Mouse (Mus musculus): ENCODE results near the gene Mrpl49.
A peak's percentile ranks its signal among the peaks of the same experiment; 100 is the strongest.
"Not testable (repeated sequence)": the region's sequence is repeated elsewhere in the genome, so short reads cannot be mapped to it uniquely, and the experiment has no call there.

The Mrpl49 gene

DNA sequence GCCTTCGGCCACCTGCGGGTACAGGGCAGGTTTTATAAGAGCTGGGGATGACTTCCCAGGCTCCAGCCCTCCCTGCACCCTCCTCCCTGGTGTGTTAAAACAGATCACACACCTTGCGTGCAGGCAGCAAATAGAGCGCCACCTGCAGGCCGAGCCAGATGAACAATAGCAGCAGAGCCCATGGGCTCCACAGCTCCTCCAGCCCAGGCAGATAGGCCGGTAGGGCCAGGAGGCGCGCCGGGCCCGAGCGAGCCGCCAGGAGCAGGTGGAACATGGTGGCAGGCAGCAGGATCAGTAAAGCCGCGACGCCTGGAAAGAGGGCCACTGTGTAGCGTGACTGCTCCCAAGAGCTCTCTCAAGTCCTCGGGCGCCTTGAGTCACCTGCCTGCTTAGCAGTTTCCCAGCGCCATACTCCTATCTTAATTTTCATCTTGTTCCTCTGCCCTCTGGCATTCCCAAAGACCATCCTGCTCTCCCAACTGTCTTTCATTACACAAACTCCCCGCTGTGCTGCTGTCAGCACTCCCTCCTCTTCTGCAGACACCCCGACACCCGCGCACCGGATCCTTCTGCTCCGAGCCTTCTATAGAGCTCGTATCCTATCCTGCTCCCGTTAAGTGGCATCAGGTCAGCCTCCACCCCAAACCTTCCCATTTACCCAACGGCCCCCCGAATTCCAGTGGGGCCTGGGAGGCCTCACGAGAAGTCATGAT, 9.6 kb upstream of the Mrpl49 start:
- DNase-seq (ENCODE audit: low read depth, low spot score) = peak; percentile 96

DNA sequence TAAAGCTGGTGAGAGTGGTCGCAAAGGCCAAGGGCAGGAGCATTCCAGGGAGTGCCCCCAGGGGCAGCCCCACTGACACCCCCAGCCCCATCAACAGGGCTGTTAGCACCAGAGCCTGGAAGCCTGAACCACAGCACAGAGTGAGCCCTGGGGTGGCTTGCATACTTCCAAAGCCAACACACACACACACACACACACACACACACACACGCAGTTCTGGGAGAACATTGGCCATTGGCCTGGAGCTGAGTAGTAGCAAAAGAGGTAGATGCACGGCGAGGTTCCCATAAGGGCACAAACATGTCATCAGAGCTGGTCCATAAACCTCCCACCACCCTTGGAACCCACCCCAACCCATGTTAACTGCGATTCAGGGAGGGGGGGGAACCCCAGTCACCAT, 9.0 kb upstream of the Mrpl49 start:
- DNase-seq (ENCODE audit: low read depth, low spot score) = no peak

DNA sequence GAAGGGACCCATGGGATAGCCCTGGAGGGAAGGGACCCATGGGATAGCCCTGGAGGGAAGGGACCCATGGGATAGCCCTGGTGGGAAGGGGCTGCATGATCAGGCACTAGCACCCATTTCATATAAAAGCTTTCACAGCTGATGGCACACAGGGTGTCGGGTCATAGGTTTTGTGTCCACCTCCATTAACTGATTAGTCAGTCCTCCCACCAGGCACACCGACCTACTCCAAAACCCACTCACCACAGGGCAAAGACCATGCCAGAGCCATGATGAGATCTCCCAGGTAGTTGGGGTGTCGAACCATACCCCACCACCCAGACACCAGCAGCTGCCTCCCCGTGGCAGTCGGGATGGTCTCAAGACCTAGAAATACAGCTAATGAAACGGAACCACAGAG, 5.5 kb upstream of the Mrpl49 start:
- DNase-seq (ENCODE audit: low read depth, low spot score) = no peak

DNA sequence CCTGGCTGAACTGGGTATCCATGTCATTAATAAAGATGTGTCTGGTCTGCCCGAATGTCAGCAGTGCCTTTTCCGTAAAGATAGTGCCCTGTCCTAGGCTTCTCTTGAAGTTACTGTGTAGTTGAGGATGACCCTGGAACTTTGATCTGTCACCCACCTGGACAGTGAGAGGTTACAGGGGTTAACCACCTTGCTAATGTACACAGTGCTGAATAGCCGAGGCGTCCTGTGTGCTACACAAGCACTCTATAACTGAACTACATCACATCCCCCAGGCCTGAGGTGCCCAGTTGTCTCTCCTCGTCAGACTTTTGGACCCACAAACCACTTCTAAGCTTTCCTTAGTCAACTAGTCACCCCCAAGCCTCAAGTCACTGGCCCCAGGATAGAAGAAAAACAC, 4.8 kb upstream of the Mrpl49 start:
- DNase-seq (ENCODE audit: low read depth, low spot score) = no peak

DNA sequence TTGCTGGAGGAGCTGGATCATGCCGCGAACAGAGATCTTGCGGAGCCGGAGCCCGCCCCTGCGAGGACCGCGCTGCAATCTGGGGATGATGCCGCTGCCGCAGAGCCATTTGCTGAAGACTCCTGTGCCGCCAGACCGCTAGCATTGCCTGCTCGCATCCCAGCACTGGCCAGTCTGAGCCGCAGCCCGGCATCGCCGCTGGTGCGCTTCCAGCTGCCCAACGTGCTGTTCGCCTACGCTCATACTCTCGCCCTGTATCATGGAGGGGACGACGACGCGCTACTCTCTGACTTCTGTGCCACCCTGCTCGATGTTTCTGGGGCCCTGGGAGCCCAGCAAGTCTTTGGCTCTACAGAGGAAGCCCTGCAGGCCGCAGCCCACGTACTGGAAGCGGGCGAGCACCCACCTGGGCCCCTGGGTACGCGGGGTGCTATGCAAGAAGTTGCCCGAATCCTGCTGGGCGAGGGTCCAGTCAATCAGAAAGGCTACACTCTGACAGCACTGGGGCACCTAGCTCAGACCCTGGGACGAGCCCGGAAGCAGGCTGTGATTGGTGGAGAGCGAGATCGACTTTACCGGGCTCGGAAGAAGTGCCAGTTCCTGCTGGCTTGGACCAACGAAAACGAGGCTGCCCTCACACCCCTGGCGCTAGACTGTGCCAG, 4.2 kb upstream of the Mrpl49 start:
- peak; percentile 59 for DNase-seq (ENCODE audit: low read depth, low spot score)

DNA sequence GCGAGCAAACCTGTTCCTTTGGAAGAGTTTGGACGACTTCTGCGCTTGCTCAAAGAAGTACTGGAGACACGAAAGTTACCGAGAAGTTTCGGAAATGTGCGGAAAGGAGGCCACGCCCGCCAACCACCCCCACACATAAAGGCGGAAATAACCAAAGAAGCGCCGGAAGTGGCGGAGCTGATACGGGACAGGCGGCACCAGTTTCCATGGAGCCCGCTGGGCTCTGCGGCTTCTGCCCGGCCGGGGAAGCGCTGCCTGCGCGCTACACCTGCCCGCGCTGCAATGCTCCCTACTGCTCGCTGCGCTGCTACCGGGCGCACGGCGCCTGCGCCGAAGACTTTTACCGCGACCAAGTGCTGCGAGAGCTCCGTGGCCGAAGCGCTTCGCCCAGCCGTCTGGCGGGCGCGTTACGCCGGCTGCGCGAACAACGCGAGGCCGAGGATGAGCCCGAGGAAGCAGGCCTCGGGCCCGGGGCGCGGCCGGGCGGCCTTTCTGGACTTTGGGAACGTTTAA, 3.5 kb upstream of the Mrpl49 start, which contains the start of gene Znhit2:
Gene Znhit2, plus strand, starts transcription at position 172 of the 513 bp plus-strand sequence.
- DNase-seq (ENCODE audit: low read depth, low spot score) = peak; percentile 96

DNA sequence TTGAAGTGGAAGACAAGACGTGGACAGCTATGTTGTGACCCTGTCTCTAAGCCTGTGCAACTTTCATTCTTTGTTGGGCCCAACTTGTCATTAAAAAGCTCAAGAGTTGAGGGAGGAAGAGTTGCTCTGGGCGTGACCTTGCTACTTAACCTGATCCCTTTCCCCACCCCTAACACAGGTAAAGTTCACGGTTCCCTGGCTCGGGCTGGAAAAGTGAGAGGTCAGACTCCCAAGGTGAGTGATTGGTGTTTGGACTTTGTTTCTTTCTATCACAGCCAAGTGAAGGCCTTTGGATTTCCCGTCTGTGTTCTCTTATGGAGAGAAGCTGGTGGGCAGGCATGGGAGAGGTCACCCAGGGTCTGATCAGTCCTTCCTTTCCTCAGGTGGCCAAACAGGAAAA, 1.4 kb upstream of the Mrpl49 start:
- no peak for DNase-seq (ENCODE audit: low read depth, low spot score)

DNA sequence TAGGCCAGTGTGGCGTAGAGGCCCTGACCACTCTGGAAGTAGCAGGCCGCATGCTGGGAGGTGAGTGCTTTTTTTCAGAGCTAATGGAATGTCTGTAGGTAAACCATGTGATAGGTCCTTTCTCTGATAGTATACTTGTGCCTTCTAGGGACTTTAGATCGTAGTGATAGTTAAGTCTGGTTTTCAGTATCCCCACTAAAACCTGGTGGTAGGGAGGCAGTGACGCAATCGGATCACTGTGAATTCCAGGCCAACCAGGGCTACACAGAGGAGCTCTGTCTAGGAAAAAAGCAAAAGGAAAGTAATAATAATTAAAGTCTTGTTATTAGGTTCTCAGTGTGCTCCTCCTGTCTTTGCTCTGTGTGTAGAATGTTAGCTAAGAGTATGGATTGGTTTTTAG, 928 bp upstream of the Mrpl49 start:
- DNase-seq (ENCODE audit: low read depth, low spot score) = no peak

DNA sequence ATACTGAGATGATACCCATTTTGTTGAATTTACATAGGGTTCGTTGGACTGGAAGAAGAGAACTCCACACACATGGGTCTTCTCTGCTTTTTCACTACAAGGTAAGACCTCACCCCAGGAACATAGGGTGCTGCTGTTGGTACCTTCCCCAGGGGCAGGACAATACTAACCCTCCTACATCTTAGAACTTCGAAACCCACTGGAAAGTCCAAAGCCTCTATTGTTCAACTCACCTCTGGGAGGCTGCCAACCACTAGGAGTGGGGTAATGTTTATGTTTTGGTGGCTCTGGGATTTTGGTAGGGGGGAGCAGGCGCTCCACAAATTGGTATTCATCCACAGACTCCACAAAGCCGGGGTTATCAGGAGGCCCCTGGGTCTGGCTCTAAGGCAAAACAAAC, 889 bp downstream of the Mrpl49 start:
- no peak for DNase-seq (ENCODE audit: low read depth, low spot score)

DNA sequence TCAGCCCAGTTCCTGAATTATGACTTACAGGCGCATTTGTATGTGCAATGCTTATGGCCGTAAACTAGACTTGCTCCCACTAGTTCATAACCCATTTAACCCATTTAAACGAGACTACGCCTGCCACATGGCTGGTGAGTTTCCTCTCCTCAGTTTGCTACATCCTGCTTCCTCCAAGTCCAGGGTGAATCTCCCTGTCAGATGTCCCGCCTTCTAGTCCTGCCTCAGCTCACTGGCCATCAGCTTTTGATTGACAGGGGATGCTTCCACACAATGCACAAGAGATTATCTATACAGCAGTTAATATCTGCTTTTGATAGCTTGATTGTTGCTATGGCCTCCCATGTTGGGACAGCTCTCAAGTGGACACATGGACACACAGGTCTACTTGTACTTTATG, 3.3 kb downstream of the Mrpl49 start:
- no peak for DNase-seq (ENCODE audit: low read depth, low spot score)

DNA sequence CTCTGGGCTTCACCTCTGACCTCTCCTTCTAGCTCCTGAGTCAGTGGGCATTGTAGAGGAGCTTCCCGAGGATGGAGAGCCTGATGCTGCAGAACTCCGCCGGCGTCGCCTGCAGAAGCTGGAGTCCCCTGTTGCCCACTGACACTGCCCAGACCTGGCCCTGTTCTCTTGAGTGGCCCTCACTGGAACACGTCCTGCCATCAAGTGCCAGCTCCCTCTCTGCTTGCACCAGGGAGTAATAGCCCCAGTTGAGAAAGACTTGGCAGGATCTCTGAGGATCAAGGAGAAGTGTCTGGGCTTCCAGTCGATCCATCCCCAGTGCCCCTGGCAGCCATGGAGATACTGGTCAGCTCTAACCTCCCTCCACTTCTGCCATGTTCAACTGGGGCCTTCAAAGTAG, 5.1 kb downstream of the Mrpl49 start:
- DNase-seq (ENCODE audit: low read depth, low spot score) = peak; percentile 0

DNA sequence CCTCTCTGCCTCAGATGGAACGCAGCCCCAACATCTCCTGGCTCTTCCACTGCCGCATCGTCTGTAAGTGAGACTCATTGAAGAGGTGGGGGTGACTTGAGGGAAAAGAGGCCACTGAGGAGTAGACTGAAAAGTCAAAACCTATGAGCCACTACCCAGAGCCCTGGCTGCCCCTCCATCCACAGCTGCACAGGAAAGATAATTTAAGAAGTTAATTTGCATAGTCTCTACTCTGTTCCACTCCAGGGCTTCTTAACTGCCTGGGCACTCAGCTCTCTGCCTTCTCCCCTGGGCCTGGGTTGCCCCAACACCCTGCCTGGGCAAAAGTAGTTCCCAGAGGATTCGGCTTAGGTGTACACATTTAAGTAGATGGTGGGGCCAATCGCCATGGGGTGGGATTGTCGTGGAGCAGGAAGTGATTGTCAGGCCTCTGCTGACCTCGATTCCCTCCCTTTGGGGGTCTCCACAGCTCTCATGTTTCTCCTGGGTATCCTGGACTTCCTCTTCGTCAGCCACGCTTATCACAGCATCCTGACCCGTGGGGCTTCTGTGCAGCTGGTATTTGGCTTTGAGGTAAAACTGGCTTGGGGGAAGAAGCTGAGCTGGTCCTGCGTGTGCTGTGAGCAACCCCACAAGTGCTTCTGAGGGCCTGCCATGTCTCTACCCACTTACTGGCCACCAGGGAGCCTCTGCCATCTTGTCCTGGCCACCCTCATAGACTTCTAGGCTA, 8.7 kb downstream of the Mrpl49 start:
- no peak for DNase-seq (ENCODE audit: low read depth, low spot score)

DNA sequence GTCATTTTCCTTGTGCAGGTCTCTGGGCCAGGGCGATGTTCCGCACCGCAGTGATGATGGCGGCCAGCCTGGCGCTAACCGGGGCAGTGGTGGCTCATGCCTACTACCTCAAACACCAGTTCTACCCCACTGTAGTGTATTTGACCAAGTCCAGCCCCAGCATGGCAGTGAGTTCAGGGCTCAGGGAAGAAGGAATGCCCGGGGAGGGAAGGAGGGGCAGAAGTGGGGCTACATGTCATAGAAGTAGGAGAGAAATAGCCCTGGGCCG, 9.8 kb downstream of the Mrpl49 start:
- no peak for DNase-seq (ENCODE audit: low read depth, low spot score)

DNA sequence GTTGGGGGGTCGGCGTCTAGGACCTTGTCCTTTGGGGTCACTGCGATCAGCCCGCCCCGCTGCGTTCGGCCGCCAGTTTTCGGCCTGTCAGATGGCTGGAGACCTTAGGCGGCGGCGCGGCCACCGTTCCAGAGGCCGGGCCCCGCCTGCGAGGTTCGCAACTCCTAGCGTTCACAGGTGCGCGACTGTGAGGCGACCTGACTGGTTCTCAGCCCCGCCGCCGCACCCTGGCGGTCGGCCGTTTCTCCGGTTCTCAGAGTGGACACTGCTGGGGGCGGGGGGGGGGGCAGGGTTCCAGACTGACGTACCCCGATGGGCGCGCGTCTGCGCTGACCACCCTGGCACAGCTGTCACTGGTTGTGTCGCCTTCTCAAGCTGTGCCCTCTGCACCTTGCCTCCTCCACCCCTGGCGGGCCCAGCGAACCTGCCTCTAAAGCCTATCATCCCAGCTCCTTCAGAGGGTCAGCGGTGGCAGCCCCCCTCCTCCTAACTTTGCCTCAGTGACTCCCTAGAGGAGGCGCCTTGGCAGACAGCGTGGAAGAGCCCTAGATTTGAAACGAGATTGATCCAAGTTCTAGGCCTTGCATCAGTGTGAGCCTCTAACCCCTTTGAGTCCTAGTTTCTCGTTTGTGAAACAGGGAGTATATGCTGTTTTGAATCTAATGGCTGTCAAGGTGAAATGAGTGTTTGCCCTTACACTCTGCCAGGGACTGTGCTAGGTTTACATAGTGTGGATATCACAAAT, 10.3 kb downstream of the Mrpl49 start:
- no peak for DNase-seq (ENCODE audit: low read depth, low spot score)

DNA sequence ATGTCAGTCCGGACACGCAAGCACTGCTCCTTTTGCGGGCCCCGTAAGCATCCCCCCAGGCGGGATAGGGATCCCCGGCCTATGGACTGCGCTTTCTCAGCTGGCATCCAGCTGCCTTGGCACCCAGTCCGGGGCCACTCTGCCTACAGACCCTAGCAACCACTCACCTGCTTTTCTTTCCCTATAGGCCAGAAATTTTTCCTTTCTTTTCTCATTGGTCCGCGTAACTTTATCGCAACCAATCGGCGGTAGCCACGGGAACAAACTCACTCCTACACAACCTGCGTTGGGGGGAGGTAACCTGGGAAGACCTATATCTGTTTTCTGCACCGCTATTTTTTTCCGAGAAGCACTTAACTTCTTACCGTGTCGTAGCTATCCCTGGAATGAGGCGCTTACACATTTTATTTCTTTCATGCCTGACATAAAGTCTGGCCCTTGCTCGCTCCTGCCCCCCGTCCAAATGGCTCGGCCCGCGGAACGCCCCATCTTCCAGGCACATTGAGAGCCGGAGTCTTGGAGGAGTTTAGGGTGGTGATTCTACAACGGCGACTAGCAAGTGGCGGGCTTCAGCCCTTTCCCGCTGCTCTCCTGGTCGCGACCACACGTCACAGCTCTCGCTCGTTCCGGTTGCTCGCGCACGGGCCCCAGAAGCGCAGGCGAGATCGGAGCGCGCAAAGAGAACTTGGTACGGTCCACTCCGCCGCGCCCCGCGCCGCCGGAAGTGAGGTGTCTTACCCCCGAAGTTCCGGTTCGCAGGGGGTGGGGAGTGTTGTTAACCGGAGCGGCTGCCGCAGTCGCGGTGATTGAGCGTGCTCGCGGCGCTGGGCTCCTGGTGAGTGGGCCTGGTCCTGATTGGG, 11.1 kb downstream of the Mrpl49 start, which contains the start of gene Syvn1:
Gene Syvn1, plus strand, starts transcription at position 283 of the 860 bp plus-strand sequence.
- peak; percentile 95 for DNase-seq (ENCODE audit: low read depth, low spot score)

DNA sequence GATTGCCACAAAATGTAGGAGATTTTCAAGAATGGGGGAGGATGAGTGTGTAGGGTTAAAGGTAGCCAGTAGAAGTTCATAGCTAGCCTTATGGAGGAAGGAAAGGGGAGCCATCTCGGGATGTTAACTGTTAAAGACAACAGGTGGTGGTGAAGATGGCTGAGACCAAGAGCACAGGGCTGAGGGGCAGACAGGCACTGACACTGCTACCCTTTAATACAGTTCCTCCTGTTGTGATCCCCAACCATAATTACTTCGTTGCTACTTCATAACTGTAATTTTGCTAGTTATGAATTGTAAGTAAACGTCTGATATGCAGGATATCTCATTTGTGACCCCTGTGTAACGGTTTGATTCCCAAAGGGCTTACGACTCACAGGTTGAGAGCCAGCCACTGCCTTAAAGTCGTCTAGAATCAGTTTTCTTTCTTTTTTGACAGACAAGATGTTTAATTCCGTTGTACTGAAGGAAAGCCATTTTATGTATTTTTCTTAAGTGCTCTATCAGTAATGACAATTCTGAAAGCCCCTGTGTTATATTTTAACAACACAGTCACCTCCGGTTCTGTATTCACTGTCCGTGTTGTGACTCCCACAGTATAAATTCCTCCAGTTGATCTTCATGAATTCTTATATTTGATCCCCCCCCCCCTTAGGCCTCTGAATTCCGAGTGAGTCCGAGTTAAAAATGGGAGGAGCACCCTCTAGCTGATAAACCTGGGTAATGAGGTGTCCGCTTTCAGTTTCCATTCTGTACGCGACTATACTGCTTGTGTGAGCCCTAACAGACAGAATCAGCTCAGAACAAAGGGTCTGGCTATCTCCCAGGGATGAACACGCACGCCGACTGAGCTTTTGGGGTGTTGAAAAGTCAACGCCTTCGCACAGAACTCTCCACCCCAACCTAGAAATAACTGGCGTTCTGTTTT, 12.0 kb downstream of the Mrpl49 start:
- DNase-seq (ENCODE audit: low read depth, low spot score) = no peak

DNA sequence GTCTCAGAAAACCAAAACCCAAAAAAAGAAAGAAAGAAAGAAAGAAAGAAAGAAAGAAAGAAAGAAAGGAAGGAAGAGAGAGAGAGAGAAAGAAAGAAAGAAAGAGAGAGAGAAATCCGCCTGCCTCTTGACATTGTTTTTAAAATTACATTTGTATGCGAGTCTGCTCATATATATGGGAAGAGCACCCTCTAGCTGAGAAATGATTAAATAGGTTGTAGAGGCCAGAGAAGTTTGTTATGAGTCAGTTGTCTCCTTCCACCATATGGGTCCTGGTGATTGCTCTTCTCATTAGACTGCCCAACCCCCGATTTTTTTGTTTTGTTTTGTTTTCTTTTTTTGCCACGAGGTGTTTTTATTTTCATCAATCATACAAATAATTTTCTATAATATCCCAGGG, 13.5 kb downstream of the Mrpl49 start:
- DNase-seq (ENCODE audit: low read depth, low spot score) = not testable (repeated sequence)

DNA sequence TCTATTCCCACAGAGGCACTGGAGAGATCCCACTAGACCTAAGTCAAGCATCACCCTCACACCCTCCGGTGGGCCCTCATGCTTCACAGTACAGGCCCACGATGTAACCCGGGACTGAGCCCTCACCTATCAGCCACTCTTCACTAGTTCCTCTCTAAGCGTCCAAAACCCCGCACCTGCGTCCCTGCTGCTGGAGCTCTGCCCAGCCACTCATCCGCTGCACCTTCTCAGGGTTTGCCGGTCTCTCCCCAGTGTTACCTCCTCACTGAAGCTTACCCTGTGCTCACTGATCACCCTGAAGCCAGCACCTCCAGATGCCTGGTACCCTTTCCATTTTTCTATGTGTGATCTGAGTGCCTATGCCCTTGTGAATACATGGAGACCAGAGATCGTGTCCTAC, 15.3 kb downstream of the Mrpl49 start:
- no peak for DNase-seq (ENCODE audit: low read depth, low spot score)

DNA sequence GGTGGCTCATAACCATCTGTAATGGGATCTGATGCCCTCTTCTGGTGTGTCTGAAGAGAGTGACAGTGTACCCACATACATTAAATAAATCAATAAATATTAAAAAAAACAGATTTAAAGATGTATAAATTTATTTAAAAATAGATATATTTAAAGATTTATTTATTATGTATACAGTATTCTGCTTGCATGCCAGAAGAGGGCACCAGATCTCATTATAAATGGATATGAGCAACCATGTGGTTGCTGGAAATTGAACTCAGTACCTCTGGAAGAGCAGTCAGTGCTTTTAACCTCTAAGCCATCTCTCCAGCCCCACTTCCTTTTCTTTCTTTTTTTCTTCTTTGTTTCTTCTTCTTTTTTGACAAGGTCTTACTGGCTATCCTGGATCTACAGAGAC, 17.6 kb downstream of the Mrpl49 start:
- no peak for DNase-seq (ENCODE audit: low read depth, low spot score)

DNA sequence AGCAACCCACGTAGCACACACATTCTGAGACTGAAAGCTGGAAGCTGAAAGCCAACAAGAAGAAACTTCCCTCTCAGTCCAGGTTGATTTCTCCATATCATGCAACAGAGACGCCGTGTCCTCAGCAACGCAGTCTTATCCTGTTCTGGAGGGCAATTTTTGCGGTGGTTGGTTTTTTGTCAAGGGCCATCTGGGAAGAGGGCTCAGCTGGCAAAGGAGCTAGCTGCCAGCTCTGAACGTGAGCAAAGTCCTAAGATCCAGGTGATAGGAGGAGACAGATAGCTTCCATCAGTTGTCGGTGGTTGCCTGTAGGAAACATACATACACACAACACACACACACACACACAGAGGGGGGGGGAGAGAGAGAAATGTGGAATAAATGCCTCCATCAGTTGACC, 19.3 kb downstream of the Mrpl49 start:
- no peak for DNase-seq (ENCODE audit: low read depth, low spot score)

All from ZHBTc4 (cell line).